Mouse (Mus musculus) yolk sac, embryonic 10.5 days (tissue): ENCODE measurements around the gene Gm10447.
A peak's percentile ranks its signal among the peaks of the same experiment; 100 is the strongest.

Experiments used
- DNase-seq: peaks from one replicate; pipeline ENCODE4 v3.0.0-alpha.2; 2017; ENCODE audit warnings: low spot score

Gene Gm10447

DNA sequence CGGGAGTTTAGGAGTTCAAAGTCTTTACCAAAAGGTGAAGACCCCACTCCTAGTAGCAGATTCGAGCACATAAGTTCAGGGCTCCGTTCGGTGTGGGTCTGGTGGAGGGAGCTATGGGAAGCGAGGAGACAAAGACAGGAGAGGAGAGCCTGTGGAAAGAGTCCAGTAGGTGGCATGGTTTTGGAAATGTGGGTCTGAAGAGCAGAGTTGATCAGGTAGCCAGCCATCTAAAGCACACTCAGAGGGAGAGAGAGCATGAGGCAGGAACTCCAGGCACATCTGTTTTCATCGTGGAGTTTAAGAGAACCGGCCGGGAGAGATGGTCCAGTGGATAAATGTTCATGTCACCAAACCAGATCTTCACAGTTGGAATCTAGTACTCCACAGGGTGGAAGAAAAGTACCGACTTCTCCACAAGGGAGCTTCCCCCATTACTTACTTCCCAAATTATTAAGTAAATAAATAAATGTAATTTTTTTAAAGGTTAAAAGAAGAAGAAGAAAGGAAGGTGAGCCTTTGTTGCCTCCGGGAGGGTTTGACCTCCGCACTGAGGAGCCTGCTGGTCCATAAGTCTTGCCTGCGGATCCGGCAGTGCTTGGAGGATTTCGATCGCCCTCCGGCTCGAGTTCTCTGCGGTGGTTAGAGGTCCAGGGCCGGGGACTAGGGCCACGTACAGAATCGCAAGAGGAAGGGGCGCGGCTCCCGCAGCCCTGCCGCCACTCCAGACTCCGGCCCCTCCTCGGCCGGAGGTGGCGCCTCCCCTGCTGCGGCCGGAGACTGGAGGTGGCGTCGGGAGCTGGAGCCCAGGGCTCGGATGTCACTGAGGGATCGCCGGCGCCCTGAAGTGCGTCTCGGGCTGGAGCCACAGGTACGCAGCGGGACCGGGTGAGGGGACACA lies at the start of gene Gm10447, which contains the start of gene Shroom1:
TSS of gene Gm10447 (minus strand) at position 637 of the 898 bp plus-strand sequence.
TSS of gene Shroom1 (plus strand) at position 732 of the 898 bp plus-strand sequence.
- peak; percentile 76 for DNase-seq

DNA sequence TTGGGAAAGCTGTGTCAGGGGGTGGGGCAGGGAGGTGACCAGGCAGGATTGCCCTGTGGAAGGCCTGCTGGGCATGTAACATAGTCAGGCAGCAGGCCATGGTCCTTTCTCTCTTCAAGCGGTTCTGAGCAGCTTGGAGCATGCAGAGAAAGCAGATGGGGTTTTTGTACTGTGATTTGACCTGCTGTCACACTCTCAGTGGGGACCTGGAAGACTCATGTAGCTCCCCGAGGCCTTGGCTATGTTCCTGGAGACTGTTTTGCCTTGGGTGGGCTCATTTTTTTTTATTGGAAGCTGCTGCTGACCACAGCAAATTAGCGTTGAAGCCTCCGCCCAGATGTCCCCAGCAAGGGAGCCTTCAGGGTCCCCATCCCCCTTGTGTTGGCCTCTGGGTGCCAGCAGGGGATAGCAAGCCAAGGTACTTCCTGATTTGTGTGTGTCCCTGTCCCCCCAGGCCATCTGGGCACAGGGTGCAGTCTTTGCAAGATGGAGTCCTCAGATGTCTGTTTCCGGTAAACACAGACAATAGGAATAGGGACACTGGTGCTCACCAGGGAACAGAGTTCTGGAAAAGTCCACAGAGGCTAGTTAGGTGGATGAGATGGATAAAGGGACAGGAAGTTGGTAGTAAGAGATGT lies 48.2 kb upstream of the Gm10447 start:
- no peak for DNase-seq

DNA sequence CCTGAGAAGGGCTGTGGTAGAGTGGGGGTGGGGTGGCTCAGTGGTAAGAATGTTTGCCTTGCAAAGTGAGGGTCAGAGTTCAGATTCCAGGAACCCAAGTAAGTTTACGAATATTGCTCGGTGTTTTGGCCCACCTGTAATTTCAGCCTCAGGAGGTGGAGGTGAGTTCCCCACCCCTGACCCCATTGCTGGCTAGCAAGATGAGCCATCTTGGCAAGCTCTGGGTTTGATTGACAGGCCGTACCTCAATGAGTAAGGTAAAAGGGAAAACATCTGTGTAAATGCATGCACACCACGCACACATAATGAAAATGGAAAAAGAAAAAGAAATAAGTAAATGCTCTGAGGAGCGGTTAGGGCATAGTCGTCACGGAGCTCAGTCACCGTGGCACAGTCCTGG lies 47.5 kb upstream of the Gm10447 start:
- DNase-seq = peak; percentile 84

DNA sequence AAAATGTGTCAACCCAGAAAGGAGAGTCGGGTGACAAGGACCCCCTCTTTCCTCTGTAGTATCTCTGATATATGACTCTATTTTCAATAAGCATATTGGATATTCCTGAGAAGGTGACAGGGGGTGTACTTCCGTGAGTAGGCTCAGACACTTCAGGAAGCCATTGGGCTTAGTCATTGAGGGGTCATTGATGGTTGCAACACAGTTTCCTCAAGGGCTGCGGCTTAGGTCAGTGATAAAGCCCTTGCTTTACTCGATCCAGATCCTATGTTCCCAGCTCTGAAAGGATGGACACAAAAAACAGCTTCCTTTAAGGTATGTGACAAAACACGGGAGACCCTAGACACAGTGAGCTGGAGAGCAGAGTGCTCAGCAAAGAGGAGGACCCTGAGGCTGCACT lies 46.8 kb upstream of the Gm10447 start:
- no peak for DNase-seq

DNA sequence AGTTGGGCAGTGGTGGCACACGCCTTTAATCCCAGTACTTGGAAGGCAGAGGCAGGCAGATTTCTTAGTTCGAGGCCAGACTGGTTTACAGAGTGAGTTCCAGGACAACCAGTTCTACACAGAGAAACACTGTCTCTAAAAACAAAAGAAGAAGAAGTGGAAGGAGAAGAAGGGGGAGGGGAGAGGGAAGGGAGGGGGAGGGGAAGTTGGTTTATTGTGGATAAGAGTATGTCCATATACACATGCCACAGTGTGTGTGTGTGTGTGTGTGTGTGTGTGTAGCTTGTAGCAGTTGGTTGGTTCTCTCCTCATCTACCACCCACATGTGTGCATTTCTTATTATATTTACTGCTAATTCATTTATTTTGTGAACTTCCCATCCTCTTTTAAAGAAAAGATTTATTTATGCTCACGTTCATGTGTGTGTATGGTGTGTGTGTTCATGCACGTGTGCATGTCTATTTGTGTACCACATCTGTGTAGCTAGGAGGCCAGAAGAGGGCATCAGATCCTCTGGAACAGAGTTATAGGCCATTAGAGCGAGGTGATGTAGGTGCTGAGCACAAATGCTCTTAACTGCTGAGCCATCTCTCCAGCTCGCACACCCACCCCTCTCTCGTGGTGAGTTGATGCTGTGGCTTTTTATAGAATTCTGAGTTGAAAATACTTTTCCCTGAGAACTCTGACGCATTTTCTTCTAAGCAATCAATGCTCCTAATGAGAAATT lies 45.3 kb upstream of the Gm10447 start:
- DNase-seq = no peak

DNA sequence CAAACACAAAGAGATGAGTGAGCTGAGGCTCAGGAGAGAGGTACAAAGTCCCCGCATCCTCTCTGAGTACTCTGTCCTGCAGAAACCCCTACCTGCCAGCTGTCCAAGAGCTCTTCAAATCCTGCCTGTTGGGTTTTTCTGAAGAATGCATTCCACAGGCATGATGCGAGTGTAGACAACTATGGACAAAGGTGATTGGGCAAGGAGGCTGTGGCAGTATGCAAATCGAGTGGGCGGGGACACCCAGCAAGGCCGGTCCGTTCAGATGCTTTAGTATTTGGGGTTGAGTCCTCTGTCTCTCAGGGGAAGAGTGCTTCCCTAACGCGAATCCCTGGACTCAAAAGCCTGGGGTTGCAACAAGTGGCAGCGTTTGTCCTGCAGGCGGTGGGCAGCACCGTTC lies 43.7 kb upstream of the Gm10447 start:
- peak; percentile 36 for DNase-seq

DNA sequence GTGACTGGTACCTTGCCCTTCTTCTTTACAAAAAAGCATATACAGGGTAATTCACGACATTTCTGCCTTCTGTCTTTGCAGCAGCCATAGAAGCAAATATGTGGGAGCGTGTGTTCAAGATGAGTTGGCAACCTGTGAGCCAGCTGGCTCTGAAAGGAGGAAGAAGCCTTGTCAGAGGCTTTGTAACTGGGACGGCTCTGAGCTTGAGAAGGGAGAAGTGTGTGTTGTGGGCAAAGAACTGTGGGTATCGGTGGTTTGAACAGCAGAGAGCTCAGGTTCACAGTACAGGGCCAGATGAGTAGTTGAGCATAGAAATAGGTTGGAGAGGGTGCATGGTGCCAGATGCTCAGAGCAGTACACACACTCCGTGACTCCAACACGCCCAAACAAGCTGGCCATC lies 40.0 kb upstream of the Gm10447 start:
- DNase-seq = no peak

DNA sequence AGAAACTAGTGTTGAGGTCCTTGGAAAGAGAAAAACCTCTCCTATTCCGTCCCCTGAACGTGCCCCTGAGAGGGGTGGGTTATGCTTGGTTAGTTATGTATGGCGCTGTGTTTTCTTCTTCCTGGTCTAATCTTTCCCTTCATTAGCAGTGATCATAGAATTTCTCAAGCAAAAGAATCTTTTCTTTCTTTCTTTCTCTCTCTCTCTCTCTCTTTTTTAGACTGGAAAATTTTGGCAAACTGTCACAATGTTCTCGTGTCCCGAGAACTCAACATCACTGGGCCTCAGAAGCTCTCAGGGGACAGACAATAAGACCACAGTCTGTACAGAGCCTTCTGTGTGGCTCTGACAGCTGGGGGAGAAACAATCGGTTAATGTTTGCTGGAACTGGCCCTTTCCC lies 38.5 kb upstream of the Gm10447 start:
- DNase-seq = no peak

DNA sequence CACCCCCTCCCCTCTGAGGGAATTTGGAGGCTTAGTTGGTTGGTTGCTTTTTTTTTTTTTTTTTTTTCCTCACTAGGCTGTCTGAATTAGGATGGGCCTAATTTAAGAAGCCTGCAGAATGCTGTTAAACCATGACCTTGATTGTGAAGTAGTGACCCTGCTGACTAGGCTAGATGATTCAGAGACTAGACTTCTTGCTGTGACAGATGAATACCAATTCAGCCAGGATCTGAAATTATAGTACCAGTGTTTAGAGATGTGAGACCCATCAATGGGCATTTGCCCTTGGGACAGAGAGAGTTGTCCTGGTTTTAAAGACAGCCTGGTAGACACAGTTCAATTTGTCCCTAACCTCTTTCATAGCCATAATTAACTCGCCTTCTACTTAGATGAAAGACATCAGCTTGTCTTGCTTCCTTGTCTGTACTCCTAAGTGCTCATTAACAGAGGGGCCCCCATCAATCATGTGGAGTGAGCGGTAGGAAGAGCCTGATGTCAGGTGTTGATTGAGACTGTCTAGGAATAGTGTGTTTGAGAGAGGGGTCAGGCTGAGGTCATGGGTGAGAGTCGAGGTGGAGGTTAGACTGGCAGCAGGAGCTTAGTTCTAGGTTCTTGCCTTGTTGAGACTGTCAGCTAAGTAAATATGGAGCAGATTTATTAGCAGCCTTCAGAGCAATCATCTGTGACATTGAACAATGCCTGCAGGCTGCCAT lies 36.5 kb upstream of the Gm10447 start:
- DNase-seq = peak; percentile 47

DNA sequence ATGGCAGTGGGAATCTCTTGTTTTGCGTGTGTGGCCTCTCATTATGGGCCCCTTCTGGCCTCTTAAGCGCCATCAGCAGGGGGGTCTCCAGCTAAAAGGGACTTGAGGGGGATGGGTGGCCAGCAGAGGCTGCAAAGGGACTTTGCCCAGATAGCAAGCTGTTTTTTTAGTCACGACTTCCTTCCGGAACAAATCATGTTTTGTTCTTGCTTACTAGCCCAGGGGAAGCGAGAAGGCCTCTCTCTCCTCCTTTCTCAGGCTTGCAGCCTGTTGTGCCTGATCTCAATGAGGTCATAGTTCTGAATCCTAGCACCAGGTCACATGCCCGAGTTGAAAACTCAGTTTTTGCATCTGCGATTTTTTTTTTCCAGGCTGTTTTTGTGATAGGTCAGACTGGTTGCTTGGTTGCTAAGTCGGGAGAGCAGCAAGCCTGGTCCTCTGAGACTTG lies 35.1 kb upstream of the Gm10447 start:
- peak; percentile 53 for DNase-seq

DNA sequence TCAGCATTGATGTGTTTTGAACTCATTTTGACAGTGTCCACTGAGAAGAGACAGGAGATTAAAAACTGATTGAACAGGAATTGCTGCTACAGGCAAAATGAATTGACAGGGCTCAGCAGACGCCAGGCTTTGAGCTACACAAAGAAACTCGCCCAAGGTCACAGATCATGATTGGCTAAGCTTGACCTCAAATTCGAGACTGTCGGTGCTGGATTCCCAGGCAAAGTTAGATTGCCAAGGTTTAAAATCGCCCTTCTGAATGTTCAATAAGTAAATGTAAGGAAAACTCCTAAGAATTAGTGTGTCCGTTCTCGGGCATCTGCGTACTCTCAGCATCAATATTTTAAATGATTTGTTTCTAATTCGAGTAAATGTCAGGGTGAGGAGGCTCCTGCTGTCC lies 32.5 kb upstream of the Gm10447 start:
- no peak for DNase-seq

DNA sequence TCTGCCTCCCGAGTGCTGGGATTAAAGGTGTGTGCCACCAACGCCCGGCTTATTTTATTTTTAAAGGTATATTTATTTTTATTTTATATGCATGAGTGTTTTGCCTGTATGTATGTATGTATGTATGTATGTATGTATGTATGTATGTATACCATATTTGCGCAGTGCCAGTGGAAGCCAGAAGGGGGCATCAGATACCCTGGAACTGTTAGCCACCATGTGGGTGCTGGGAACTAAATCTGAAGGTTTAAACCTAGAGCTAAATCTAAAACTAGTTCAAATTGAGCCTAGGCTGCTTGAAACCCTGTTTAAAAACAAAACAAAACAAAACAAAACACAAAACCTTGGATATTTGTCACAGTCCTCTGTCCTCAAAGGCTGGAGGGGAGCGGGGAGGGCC lies 32.1 kb upstream of the Gm10447 start:
- no peak for DNase-seq

DNA sequence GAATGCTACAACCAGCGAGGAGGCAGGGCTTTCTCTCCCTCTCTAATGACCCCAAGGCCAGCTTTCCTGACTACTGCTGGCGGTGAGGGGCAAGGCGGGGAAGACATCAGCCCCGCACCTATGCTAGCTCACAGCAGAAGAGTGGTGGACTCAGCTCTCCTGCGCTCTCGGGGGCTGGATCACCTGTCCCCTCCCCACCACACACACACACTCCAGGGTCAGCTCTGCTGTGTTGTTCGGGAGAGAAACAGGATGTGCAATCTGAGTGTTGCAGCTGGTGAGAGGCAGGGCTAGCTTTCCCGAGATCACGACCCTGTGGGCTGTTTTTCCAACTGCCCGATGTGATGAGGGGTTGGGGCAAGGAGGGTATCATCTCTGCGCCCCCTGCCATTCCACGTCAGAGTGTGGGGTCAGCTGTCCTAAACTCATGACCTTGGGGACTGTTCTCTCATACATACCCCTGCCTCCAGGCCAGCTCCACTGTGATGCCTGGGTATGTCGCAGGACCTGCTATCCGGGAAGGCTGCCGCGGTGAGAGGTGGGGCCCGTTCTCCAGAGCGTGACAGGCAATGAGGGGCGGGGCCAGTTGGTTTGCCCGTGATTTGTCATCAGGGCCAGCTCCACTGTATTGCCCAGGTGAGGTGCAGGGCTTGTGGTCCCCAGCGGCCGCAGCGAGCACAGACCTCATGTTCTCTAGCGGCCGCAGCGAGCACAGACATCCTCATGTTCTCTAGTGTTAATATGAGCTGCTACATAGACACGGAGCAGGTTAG lies 30.1 kb upstream of the Gm10447 start:
- no peak for DNase-seq

DNA sequence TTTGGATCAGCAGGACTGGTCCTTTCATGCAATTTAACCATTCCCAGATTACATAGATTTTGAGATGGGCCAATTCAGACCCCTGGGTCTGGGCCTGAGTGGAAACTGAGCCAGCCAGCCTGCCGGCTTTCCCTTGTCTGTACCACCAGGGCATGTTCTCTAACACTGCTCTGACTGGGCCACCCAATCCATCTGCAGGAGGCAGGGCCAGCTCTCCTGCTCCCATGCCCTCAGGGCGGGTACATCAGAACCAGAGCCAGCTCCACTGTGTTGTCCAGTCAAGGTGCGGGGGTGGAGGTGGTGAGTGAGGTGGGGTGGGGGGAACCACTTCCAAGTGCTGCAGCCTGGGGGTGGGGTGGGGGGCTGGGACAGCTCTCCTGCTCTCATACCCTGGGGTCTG lies 29.4 kb upstream of the Gm10447 start:
- DNase-seq = no peak

DNA sequence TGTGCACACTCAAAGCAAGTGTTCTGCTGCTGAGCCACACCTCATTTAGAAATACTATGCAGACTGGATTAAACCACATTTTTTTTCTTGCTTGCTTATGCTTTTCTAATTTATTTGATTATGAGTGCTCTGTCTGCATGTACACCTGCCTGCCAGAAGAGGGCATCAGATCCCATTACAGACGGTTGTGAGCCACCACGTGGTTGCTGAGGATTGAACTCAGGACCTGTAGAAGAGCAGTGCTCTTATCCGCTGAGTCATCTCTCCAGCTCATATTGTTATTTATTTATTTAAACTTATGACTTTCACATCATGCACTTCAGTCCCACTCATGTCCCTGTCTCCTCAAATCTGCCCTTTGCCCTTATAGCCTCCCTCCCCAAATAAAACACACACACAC lies 28.8 kb upstream of the Gm10447 start:
- no peak for DNase-seq

DNA sequence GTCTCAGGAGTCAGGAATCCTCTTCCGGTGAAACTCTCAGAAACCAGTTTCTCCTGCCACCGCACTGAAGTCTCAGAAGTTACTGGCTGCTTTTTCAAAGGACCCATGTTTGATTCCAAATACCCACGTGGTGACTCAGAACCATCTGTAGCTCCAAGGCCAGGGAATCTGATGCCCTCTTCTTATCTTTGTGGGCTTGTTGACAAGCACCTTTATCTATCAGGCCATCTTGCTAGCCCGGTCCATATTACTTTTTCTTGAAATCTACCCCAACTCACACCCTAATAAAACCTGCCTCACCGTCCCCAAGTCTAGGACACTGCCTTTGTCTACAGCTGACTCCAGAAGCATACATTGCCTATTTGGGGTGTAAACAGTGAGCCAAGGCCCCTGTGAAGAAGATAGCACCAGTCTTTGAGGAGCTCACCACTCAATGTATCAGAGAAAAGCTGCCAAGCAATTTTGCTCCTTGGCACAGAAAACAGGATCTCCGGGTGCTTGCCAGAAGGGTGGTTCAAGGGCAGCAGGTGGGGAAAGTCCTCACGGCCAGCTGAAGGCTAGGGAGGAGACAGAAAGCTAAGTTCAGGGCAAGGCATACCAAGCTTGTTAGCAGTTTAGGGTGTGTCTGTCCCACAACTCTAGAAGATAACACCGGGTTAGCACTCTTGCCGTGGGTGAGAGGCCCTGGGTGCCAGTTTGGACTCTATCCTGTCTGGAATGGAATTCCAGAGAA lies 26.4 kb upstream of the Gm10447 start:
- no peak for DNase-seq

DNA sequence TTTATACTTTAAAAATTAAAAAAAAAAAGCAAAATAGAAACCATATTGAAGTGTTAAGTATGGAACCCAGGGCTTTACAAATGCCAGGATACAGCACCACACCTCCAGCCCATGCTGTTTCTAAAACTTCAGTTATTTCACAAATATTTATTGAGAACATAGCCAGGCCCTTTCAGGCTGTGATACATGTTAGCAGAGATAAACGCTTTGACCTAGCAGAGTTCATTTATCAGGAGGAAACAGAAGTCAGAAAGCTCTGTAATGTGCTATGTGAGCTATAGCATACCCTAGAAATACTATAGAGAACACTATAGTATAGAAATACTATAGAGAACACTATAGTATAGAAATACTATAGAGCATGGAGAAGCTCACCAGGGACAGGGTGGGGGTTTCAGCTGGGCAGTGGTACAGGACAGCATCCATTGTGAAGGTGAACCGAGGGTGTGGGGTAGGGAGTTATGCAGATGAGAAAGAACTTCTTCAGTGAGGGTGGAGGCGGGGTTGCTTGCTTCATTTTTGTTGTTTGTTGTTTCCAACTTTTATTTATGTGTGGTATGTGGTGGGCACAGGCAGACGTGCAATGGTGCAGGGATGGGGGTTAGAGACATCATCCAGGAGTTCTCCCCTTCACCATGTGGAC lies 24.3 kb upstream of the Gm10447 start:
- no peak for DNase-seq

DNA sequence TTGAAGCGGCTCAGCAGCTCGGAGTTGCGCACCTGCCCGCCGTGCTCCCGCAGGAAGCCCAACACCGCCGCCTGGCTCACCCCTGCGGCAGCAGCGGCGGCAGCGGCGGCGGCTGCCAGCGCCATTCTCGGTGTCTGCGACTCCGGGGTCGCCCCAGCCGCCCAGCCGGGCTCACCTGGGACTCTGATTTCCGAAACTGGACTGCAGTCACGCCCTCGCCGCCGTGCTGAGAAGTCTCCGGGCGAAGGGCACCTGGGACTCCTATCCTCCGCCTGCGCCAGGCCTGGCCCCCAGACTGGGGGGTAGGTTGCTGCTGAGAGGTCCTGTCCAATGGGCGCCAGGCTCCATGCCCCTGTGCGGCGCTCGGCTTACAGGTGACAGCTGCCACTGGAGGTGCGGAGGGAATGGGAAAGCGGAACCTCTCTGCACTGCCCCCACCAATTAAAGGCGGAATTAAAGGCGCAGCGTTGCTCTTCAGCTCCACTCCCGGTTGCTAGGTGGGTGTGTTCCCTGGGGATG lies 22.9 kb upstream of the Gm10447 start, which contains the start of the genes Gm9945 and Sowaha:
TSS of gene Gm9945 (plus strand) at position 384 of the 519 bp plus-strand sequence.
TSS of gene Sowaha (minus strand) at position 492 of the 519 bp plus-strand sequence.
- peak; percentile 36 for DNase-seq

DNA sequence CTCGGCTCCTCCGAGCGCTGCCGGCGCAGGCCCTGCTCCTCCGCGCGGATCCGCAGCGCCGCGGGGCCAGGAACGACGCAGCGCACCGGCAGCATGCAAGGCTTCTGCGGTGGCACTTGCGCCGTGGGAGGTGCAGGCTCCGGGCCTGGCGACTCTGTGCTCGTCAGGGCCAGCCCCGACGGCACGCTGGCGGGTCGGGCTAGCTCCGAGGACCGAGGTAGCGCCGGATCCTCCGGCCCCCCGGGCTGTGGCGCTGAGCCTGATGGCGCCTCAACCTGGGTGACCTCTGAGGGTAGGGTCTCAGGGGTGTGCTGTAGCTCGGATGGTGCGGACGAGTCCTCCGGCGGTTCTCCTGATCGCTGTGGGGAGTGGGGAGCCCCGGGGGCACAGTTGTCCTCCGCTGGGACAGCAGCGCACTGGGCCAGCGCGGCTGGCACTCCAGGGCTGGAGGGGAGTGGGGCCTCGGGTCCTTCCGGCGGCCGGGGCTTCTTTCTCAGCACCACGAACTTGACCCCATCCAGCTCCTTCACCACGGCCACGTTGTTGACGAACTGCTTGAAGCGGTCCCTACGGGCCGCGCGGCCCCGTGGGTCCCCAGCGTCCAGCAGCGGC lies 22.4 kb upstream of the Gm10447 start:
- peak; percentile 31 for DNase-seq
